Mouse (Mus musculus): Measurements from ENCODE around the gene F11r. TPM values are rescaled to one million over a fixed set of nuclear protein-coding genes. Genes with fewer than 3 reads are reported as not detected.

Gene F11r
- total and polyA plus RNA-seq, 2 experiments: 39.1 to 47.7 TPM

GRCm38 (mm10) chr1:171440025-171440725 is 2.8 kb downstream of the F11r start:
- H3K27me3 ChIP-seq (ENCODE audit: control insufficient read depth, insufficient read depth, low read length): no peaks in the 10 kb centered on the region
- peak overlapping the region; percentile 90 for H3K27ac ChIP-seq (replicated peaks; ENCODE audit: insufficient read depth, low read depth, low read length)
- peak overlapping the region; percentile 13; the same call in 1 of the 2 replicates for H3K9ac ChIP-seq (ENCODE audit: low read depth, low read length)
- 11% methylated on average over 9 of the region's 9 CpGs for WGBS
- H3K79me2 ChIP-seq (ENCODE audit: control insufficient read depth, insufficient read depth, low read length): peaks cover 34% of the 10 kb centered on the region; the same call in 1 of the 2 replicates
- TF ChIP-seq CTCF (IDR thresholded peaks at IDR 0.05; ENCODE audit: low read depth, low read length) (no peak), POLR2A (IDR thresholded peaks at IDR 0.05; ENCODE audit: extremely low read depth, insufficient read depth, low read length) (no peak)
- peaks cover 32% of the 10 kb centered on the region for H3K4me1 ChIP-seq (ENCODE audit: control insufficient read depth, insufficient read depth, low read length)
- H3K36me3 ChIP-seq (ENCODE audit: control insufficient read depth, insufficient read depth, low read length): no peaks in the 10 kb centered on the region
- no peak overlapping the region for H3K4me3 ChIP-seq (ENCODE audit: insufficient read depth, low read depth, low read length)
- peak; percentile 58 for DNase-seq (ENCODE audit: extremely low read depth, low read depth, low spot score)

- H3K9ac ChIP-seq (ENCODE audit: low read depth, low read length): peak overlapping the region; percentile 54; the same call in 1 of the 2 replicates
- 26% methylated on average over 7 of the region's 7 CpGs for WGBS
- H3K4me1 ChIP-seq (ENCODE audit: control insufficient read depth, insufficient read depth, low read length): peaks cover 30% of the 10 kb centered on the region
- H3K79me2 ChIP-seq (ENCODE audit: control insufficient read depth, insufficient read depth, low read length): peaks cover 46% of the 10 kb centered on the region; the same call in 1 of the 2 replicates
- no peaks in the 10 kb centered on the region for H3K36me3 ChIP-seq (ENCODE audit: control insufficient read depth, insufficient read depth, low read length)
- peak overlapping the region; percentile 89 for H3K27ac ChIP-seq (replicated peaks; ENCODE audit: insufficient read depth, low read depth, low read length)
- peak; percentile 90 for DNase-seq (ENCODE audit: extremely low read depth, low read depth, low spot score)
- TF ChIP-seq CTCF (IDR thresholded peaks at IDR 0.05; ENCODE audit: low read depth, low read length): no peak
- TF ChIP-seq POLR2A (IDR thresholded peaks at IDR 0.05; ENCODE audit: extremely low read depth, insufficient read depth, low read length): no peak
- no peaks in the 10 kb centered on the region for H3K27me3 ChIP-seq (ENCODE audit: control insufficient read depth, insufficient read depth, low read length)
- no peak overlapping the region for H3K4me3 ChIP-seq (ENCODE audit: insufficient read depth, low read depth, low read length)
Measured at GRCm38 (mm10) chr1:171441466-171442412, 4.4 kb downstream of the F11r start.

- Histone ChIP-seq H3K4me1 (ENCODE audit: control insufficient read depth, insufficient read depth, low read length) (peaks cover 28% of the 10 kb centered on the region), H3K4me3 (ENCODE audit: insufficient read depth, low read depth, low read length) (no peak overlapping the region), H3K9ac (ENCODE audit: low read depth, low read length) (no peak overlapping the region), H3K79me2 (ENCODE audit: control insufficient read depth, insufficient read depth, low read length) (peaks cover 48% of the 10 kb centered on the region; the same call in 1 of the 2 replicates), H3K36me3 (ENCODE audit: control insufficient read depth, insufficient read depth, low read length) (no peaks in the 10 kb centered on the region), H3K27me3 (ENCODE audit: control insufficient read depth, insufficient read depth, low read length) (no peaks in the 10 kb centered on the region), H3K27ac (replicated peaks; ENCODE audit: insufficient read depth, low read depth, low read length) (peak overlapping the region; percentile 56)
- 41% methylated on average over 8 of the region's 8 CpGs for WGBS
- no peak for DNase-seq (ENCODE audit: extremely low read depth, low read depth, low spot score)
- TF ChIP-seq CTCF (IDR thresholded peaks at IDR 0.05; ENCODE audit: low read depth, low read length) (no peak), POLR2A (IDR thresholded peaks at IDR 0.05; ENCODE audit: extremely low read depth, insufficient read depth, low read length) (no peak)
Measured at GRCm38 (mm10) chr1:171442413-171442760, 5.1 kb downstream of the F11r start.

- H3K79me2 ChIP-seq (ENCODE audit: control insufficient read depth, insufficient read depth, low read length): peaks cover 46% of the 10 kb centered on the region
- no peaks in the 10 kb centered on the region for H3K27me3 ChIP-seq (ENCODE audit: control insufficient read depth, insufficient read depth, low read length)
- no peak overlapping the region for H3K9ac ChIP-seq (ENCODE audit: low read depth, low read length)
- H3K4me3 ChIP-seq (ENCODE audit: insufficient read depth, low read depth, low read length): no peak overlapping the region
- no peaks in the 10 kb centered on the region for H3K36me3 ChIP-seq (ENCODE audit: control insufficient read depth, insufficient read depth, low read length)
- TF ChIP-seq CTCF (IDR thresholded peaks at IDR 0.05; ENCODE audit: low read depth, low read length) (no peak), POLR2A (IDR thresholded peaks at IDR 0.05; ENCODE audit: extremely low read depth, insufficient read depth, low read length) (no peak)
- H3K27ac ChIP-seq (replicated peaks; ENCODE audit: insufficient read depth, low read depth, low read length): no peak overlapping the region
- WGBS: 79% methylated on average over 5 of the region's 5 CpGs
- no peak for DNase-seq (ENCODE audit: extremely low read depth, low read depth, low spot score)
- peaks cover 30% of the 10 kb centered on the region for H3K4me1 ChIP-seq (ENCODE audit: control insufficient read depth, insufficient read depth, low read length)
Measured at GRCm38 (mm10) chr1:171445050-171445449, 7.7 kb downstream of the F11r start.

- no peak for TF ChIP-seq CTCF (IDR thresholded peaks at IDR 0.05; ENCODE audit: low read depth, low read length)
- TF ChIP-seq POLR2A (IDR thresholded peaks at IDR 0.05; ENCODE audit: extremely low read depth, insufficient read depth, low read length): no peak
- peaks cover 53% of the 10 kb centered on the region for H3K79me2 ChIP-seq (ENCODE audit: control insufficient read depth, insufficient read depth, low read length)
- no peak overlapping the region for H3K4me3 ChIP-seq (ENCODE audit: insufficient read depth, low read depth, low read length)
- no peak for DNase-seq (ENCODE audit: extremely low read depth, low read depth, low spot score)
- WGBS: 71% methylated on average over 7 of the region's 7 CpGs
- H3K9ac ChIP-seq (ENCODE audit: low read depth, low read length): no peak overlapping the region
- H3K36me3 ChIP-seq (ENCODE audit: control insufficient read depth, insufficient read depth, low read length): 0 out of 2 replicates have a peak, but pooled peaks cover 1% of the 10 kb centered on the region
- no peak overlapping the region for H3K27ac ChIP-seq (replicated peaks; ENCODE audit: insufficient read depth, low read depth, low read length)
- H3K4me1 ChIP-seq (ENCODE audit: control insufficient read depth, insufficient read depth, low read length): peaks cover 16% of the 10 kb centered on the region
- no peaks in the 10 kb centered on the region for H3K27me3 ChIP-seq (ENCODE audit: control insufficient read depth, insufficient read depth, low read length)
Measured at GRCm38 (mm10) chr1:171446854-171447253, 9.5 kb downstream of the F11r start.

Measured in liver, adult 2 months (tissue).